Mouse (Mus musculus) cerebellum, adult 8-10 months (tissue): ENCODE results near the gene Sema6c.
A peak's percentile ranks its signal among the peaks of the same experiment; 100 is the strongest.
"Not testable (repeated sequence)": the region's sequence is repeated elsewhere in the genome, so short reads cannot be mapped to it uniquely, and the experiment has no call there.

Source experiments
- DNase-seq: peaks from one replicate; pipeline ENCODE4 v3.0.0; 2022

Gene Sema6c

DNA sequence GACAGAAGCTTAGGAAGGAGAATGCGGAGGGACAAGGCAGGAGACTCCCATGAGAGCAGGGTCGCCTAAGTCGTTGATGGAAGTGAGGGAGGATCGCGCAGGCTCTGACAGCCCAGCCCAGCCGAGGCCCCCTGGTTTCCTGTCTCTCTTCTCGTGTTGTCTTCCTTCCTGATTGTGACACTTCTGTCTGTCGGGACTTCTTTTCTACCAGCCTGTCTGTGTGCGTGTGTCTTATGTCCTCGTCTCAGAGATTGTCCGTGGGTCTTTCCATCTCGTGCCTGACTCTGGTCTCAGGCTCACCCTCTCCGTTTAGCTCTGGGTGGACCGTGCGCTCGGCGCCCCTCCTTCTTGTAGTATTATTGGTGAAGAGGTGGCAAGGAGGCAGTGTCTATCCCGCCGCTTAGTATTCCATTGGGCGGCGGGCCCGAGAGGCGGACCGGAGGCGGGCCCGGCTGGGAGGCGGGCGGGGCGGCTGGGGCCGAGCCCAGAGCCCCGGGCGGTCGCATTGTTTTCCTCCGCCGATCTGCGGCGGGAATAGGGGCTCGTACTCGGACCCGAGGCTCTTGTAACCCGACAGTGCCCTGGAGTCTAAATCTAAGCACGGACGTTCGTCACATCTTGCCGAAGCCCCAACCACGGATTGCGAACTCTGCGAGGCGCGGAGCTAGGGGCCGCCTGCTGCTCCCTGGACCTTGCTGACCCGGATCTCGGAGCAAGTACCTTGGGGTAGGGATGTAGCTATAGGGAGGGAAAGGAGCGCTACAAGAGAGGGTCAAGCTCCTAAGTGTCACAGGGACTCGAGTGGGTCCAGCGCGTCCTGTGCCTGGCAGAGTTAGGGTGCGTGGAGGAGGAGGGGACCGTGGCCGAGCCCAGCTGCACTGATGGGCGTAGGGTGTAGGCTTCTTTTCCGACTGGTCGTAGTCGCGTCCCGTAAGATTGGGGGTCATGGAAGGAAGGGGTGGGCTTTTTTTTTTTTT, at the start of gene Sema6c:
Gene Sema6c (plus strand): TSS at position 471 of the 977 bp plus-strand sequence.
- DNase-seq, result peak; percentile 87

DNA sequence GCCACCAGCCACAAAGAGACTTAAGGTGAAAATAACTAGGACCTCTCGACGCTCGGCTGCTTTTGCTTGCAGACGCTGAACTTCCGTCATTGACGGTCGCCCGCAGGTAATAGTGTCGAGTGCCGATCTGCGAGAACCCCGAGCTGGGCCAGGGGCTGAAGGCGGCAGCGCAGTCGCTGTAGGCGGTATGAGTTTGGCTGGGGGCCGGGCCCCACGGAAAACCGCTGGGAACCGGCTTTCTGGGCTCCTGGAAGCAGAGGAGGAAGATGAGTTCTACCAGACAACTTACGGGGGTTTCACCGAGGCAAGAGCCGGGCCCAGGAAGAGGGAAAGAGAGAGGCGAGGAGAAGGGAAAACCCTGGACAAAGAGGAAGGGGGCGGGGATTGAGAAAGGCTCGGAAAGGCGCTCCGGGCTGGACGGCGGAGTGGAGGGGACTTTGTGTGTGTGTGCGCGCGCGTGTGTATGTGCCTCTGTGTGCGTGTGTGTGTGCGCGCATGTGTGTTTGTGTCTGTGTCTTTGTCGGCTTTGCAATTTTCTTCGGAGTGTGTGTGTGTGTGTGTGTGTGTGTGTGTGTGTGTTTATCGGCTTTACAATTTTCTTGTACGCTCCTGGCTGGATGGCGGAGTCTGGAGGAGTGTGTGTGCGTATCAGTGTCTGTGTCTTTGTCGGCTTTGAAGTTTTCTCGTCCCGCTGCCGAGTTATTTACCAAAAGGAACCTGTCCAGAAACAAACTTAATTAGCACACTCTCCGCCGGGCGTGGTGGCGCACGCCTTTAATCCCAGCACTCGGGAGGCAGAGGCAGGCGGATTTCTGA, 49.1 kb upstream of the Sema6c start, which contains the start of gene Vps72:
Gene Vps72 (plus strand): TSS at position 112 of the 816 bp plus-strand sequence.
- DNase-seq, result peak; percentile 82

DNA sequence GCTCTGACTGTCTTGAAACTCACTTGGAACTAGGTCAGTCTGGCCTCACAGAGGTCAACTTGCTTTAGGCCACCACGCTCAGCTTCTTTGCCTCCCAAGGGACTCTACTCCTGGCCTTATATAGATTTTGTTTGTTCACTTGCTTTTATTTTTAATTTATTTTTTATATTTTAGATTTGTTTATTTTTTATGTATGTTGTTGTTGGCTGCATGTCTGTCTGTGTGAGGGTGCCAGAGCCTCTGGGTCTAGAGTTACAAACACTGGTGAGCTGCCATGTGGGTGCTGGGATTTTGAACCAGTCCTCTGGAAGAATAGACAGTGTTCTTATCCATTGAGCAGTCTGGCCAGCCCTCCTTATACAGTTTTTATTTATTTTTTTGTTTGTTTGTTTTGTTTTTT, 47.5 kb upstream of the Sema6c start:
- no peak for DNase-seq

DNA sequence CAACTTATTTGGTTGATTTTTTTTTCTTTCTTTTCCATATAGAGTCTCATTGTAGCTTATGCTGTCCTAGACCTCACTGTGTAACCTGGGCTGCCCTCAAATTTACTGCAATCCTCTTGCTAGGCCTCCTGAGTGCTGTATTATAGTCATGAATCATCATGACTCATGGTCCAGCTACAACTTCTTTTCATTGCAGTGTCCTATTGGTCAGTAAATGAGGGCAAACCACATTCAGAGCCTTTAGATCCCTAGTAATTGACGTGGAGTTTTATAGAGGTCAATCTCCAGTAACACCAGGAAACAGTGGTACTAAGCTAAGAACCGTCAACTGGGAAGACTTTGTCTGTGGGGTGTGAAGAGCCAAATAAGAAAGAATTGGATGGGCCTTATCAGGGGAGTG, 42.5 kb upstream of the Sema6c start:
- DNase-seq, result no peak

DNA sequence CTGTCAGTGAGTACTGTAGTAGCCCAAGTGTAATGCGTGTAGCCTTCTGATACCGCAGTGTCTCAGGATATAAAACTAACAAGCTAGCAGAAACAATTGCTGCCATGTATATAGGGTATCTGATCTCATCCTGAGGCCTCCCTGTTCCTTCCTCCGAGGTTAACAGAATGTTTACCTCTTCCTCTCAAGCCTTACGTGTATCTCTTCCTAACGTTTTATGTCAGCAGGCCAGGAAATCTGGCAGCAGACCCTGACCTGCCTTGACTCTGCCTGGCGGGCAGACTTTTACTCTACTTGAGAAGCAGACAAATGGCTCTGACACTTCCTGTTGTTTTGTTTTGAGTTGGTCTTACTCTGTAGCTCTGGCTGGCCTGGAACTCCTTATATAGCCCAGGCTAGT, 38.7 kb upstream of the Sema6c start:
- DNase-seq, result no peak

DNA sequence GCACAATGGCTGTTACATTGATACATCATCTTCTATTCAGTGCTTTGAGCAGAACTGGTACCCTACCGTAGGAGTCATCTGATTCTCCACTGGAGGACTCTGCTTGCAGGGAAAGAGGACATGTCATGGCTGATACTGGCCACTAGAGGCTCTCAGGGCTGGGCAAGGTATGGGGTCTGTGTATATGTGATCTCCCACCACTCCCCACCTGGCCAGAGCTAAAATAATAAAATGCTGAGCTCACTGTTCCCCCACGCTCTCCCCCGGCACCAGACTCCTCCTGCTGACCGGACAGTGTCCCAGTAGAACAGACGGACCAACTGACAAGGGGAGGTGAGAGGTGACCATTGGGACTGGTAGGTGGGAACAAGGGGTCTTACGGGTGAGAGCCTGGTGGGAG, 36.0 kb upstream of the Sema6c start, which contains the start of gene Tmod4:
Gene Tmod4 (plus strand): TSS at position 231 of the 400 bp plus-strand sequence.
- DNase-seq, result no peak

DNA sequence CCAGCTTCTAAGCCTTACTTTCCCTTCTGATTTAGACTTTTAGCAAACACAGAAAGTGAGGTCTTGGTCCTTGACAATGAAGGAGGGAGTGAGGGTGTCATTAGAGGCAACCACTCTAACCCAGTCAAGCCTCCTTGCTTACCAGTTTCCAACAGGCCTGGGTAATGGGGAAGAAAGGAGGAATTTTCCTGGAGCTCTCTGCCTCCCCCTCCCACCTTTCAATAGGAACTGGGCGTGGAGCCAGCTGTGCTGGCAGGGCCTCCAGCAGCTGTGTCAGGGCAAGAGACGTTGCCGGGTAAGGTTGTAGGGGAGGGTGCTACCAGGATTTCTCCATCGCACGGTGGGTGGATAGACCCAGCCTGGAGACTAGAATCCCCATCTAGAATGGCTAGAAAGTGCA, 35.3 kb upstream of the Sema6c start:
- DNase-seq, result no peak

DNA sequence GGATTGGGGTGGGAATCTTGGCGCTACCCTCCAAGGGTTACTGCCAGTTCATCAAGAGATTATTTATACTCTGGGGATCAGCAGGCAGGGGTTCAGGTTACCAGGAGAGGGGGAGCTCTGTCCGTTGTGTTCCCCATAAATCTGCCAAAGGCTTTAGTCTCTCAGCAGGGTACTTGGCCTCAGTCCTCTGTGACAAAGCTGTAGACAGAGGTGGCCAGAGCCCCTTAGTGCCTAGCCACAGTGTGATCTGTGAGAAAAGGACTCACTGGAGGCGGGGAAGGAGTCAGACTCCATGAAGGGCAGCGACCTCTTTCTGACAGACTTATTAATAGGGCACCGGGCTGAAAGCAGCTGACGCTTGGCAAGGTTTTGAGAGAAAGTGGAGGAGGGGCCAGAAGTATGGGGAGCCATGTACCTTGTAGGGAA, 31.0 kb upstream of the Sema6c start:
- DNase-seq, result peak; percentile 48

DNA sequence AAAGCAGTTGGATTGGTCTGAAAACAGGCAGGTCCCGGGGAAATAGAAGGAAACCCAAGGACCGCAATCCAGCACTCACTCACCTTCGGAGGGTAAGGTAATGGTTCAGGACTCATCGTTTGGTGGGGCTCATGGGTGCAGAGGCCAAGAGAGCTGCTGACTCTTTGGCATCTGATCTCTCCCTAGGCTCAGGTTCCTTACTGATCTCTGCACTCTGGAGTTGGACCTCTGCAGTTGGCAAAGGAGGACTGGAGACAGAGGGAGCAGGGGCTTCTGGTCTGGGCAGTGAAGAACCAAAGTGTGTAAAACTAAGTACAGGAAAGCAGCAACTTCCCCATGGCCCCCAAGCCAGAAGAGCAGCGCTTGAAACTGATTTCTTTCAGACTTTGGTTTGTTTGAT, 30.2 kb upstream of the Sema6c start:
- no peak for DNase-seq

DNA sequence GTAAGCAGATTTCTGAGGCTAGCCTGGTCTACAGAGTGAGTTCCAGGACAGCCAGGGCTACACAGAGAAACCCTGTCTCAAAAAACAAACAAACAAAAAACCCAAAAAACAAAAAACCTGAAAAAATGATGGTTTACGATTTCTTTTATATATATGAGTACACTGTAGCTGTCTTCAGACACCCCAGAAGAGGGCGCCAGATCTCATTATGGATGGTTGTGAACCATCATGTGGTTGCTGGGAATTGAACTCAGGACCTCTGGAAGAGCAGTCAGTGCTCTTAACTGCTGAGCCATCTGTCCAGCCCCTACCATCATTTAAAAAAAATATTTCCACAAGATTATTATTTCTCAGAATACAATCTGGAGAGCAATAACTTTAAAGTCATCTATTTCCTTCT, 27.9 kb upstream of the Sema6c start:
- DNase-seq, result not testable (repeated sequence)

DNA sequence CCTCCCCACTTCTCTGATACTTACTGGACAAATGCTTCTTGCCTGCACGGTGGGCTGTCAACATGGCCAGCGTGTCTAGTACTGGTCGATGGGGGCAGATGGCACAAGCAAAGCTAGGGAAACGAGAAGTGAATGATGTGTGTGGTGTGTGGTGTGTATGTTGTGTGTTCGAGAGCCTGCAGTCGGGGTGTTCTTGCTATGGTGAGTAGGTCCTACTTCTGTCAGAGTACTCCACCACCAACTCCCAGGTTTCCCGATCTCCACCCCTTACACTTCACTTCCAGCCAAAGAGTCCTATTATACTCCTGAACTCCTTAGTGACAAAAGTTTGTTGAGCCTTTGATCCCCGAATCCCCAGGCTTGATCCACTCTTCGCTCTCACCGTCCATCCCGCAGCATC, 27.1 kb upstream of the Sema6c start:
- no peak for DNase-seq

DNA sequence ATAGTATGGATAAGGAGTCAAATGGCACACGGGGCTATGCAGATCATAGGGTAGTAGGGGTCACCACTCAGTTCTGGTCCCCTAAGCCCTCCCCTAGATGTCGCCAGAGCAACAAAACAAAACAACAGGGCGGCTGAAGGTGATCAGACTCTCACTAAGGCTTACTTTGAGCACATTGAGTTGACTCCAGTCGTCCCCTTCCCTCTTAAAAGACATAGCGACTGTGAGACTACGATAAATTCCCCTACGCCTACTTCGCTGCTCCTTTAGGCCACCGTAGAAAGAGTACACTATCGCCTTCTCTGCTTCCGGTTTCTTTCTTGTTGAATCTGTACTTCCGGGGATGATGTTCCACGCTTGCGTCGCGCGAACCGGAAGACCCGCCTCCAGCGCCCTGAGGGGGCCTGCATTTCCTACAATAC, 26.6 kb upstream of the Sema6c start, which contains the start of the genes Scnm1 and Lysmd1:
Gene Scnm1 (minus strand): TSS at position 332 of the 422 bp plus-strand sequence.
Gene Lysmd1 (plus strand): TSS at position 409 of the 422 bp plus-strand sequence.
- DNase-seq, result peak; percentile 87

DNA sequence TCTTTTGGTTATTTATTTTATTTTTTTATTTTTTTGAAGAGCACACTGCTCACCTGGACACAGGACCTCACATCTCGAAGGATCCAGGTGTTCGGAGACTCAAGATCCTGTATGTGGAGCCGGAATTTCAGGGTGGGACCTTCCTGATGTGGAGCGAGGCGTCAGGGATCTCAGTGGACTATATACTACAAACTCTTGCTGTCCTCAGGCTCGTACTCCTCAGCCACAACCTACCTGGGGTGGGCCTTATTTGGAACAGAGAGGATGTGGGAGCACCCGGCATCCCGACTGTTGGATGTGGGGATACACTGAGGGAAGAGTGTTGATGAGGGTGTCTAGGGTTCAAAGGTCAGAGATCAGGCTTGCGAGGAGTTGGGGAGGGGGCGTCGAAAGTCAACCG, 26.1 kb upstream of the Sema6c start:
- DNase-seq, result not testable (repeated sequence)

DNA sequence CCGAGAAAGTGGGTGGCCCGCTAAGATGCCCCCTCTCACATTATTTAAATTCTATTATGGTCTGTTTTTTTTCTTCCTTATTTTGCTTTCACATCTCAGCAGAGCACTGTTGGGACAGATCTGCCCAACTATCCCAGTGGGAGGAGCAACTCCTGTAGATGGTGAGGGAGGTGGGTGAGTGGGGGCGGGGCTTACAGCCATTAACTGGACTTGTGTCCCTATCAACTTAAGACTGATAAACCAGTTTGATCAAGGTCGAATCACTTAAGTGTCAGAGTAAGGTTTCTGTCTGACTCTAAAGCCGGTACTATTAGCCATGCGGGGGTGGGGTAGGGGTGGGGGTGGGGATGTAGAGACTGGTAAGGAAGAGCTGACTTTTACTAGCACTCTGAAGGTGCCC, 25.2 kb upstream of the Sema6c start:
- peak; percentile 43 for DNase-seq

DNA sequence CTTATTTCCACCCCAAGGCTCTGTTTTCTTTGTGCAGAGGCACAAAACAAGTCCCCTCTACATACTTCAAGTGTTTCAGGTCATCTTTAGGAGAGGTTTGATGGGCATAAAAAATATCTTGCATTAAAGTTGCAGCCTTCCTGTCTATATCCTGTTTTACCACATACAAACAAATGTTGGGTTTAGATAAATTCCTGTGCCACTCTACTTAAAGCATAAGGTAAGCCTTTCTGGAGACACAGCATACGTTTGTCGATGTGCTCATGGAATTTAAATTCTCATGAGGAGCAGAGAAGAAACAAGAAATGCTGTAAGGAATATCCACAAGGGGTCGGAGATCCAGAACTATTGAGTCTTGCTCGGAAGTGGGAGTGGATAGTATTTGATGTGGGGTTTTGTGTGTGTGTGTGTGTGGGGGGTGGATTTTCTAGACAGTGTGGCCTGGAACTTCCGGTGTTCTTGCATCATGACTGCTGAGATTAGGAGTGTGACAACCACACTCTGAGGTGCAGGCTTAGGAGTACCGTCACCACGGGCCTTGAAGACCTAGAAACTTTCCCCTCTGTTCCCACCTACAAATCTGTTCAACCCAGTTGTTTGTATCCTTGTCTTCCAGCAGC, 24.7 kb upstream of the Sema6c start:
- no peak for DNase-seq

DNA sequence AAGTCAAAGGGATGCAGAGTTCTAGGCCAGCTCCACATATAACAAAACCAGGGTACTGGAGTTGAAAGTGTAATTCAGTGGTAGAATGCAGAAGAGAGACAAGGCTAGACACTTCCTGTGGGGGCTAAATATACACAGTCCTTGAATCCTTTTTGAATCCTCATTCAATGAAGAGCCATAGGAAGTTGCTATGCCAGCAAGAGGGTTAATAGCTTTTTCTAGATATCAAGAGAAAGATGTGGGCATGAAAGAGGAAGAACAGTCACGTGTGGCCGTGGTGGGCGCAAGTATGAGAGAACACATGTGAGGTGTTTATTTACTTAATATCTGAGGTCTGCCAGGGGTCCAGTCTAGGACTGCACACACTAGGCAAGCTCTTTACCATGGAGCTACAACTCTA, 23.9 kb upstream of the Sema6c start:
- no peak for DNase-seq

DNA sequence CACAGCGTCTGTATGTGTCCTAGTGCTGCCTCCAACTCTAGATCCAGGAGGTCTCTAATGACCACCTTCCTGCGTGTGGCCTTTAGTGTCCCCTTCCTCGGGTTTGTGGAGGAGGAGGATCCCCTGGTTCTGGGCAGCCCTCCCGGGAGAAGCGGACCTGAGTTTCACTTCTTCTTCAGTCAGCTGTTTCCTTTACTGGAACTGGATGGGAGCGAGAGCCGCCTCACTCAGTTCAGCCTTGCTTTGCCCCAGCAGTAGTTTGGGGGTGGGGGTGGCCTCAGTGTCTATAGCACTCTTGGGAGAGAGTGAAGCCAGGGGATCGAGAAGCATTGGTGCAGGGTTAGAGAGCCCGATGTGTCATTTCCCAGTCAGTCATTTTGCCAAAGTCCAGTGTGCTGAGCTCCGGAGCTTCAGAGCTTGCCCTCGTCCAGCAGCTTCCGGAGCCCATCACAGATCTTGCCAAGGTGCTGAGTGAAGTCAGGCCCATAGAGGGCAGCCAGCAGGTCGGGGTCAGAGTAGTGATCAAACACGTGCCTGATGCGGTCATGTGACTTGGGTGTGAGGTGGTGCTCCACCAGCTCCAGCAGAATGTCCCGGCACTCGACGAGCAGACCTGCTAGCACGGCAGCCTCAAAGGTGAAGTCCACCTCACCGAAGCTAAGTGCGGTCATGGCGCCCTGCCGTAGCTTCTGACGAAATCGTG, 20.5 kb upstream of the Sema6c start:
- DNase-seq, result no peak

DNA sequence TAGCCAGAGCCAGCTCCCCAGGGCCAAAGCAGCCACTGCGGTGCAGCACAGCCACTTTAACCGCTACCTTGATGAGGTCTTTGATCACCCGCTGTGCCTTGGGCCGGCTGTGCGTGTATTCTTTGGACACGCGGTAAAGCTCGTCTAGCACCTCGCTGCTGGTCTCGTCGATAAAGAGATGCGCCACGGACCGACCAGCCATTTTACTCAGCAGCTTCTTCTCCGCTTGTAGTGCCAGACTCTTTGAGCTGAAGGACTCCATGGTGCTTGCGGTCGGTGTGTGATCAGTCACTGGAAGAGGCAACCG, 20.0 kb upstream of the Sema6c start:
- DNase-seq, result no peak

DNA sequence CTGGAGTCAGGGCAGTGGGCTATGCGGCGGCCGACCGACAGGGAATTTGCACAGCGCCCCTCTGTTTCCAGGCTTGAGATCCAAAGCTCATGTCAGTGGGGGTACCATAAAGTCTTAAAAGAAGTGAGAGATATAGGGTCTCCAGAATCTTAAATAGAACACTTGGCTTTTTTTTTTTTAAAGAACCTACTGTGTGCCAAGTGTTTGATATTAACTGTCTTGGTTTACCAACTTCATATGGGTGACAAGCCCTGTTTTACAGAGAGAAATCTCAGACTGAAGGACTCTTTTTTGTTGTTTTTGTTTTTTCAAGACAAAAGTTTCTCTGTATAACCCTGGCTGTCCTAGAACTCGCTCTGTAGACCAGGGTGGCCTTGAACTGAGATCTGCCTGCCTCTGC, 19.5 kb upstream of the Sema6c start:
- DNase-seq, result no peak

DNA sequence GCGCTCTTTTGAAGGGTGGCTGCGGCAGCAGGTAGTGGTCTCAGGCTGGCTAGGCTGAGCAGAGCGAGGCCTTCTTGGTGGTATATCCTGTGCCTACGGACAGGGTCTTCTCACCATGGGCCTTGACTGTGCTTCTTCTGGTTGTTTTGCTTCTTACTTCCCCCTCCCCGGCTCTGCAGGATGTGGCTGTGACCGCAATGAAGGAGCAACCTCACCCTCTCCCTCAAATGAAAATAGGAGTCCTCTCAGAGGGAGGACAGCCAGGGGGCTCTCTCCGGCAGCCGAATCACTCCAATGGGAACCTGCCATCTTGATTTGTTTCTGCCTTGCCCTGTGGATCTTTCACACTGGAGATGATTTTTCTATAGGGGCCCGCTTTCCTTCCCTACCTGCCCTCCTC, 18.8 kb upstream of the Sema6c start:
- no peak for DNase-seq

DNA sequence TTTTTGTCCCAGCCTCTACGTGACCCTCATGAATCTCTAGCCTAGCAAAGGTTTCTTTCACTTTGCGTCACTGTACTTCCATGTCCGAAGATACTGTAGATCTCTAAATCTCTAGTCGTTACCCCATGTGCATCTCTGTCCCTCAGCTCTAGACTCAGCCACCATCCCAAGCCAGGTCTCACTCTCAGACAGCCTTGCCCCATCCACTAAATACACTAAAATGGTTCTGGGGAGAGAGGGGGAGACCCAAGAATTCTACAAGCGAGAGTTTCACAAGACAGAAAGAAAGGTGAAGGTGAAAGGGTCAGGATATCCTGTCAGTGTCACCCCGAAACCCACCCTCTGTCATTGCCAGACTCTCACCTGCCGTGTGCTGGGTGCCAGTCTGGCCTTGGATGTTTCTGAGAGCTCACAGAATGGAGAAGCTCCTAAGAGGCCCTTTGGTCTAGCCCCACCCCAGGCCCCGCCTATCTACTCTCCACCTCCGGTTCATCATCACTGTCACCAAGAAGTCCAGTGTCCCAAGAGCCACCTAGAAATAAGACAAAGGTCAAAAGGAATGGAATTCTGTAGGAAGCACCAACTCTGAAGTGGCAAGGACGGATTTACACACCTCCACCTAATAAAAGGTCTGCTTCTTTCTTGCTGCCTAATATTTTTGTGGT, 18.2 kb upstream of the Sema6c start, which contains the start of gene Tnfaip8l2:
Gene Tnfaip8l2 (minus strand): TSS at position 409 of the 665 bp plus-strand sequence.
- DNase-seq, result no peak

DNA sequence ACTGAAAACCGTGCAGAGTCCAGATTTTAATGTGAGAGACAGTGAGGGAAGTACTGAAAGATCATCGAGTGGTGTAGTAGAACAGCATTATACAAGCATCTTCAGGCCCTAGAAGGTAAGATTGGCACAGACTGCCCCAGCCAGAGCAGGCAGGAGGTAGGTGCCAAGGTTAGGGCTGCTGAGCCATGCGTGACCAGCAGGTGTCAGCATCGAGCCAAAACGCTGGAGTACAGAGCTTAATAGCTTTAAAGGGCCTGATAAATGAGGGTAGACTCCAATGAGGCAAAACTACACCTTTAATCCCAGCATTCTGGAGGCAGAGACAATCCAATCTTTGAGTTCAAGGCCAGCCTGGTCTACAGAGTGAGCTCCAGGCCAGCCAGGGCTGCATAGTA, 17.6 kb upstream of the Sema6c start:
- peak; percentile 94 for DNase-seq
